Mouse (Mus musculus) megakaryocyte, adult 5-6 weeks (primary cell): Measurements from ENCODE around the gene Rai1. TPM values are rescaled to one million over a fixed set of nuclear protein-coding genes. Genes with fewer than 3 reads are reported as not detected.

ENCODE experiments used
- ATAC-seq: 2 replicates; pipeline ENCODE4 v1.8.0; 2016; ENCODE audit warnings: mild to moderate bottlenecking, inconsistent platforms; ENCODE audit not compliant: poor library complexity, severe bottlenecking
- total RNA-seq, 2 experiments: library from RNA; stranded (forward) in 1 of 2; stranded (reverse) in 1 of 2; fragments of 153-499, 151-499 nt in 1 of 2; fragments of 221-1000, 200-1000 nt in 1 of 2; gene quantifications; 2 replicates each; pipeline versions ENCODE4 v1.2.3 to v1.2.4; 2015 to 2017

Gene Rai1
- total RNA-seq, 2 experiments from 2014 or later = 7.8 to 13.9 TPM

DNA sequence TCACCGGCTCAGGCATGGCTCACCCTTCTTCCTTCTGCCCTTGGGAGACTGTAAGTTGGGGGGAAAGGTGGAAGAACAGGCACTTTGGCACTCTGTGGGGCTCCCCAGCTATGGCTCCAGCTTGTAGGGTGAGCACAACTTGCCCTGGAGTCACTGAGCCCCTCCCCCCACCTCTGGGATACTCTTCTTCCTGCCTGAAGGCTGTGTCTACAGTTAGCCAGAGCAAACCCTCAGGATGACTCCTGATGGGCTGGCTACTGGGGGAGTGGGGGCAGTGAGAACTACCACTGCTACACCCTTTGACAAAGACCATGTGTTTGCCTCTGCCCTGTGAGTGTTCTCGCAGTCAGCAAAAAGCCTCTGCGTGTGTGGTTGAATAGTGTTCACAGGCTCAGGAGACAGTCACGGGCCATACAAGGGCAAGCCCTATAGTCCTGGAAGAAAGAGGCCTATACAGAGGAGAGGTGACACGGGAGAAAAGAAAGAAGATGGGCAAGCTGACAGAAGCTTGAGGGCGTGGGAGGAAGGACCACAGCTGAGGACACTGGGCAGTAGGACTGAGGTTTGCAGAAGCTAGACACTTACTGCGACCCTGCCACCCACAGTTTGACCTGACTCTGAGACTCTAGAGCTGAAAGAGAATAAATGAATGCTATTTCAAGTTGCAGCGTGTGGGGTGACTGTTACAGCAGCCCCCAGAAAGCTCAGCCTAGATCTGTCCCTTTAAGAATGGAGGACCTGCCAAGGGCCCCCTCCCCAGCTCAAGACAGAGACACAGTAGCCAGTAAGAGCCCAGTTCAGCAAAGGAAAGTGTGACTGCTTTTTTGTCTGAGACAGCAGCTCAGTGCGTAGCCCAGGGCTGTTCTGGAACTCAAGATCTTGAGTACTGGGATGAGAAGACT is 9.7 kb upstream of the Rai1 start:
- ATAC-seq = no peak

- peak; percentile 27; the same call in 1 of the 2 replicates for ATAC-seq
Measured at GRCm38 (mm10) chr11:60099555-60100186, 5.1 kb upstream of the Rai1 start.

DNA sequence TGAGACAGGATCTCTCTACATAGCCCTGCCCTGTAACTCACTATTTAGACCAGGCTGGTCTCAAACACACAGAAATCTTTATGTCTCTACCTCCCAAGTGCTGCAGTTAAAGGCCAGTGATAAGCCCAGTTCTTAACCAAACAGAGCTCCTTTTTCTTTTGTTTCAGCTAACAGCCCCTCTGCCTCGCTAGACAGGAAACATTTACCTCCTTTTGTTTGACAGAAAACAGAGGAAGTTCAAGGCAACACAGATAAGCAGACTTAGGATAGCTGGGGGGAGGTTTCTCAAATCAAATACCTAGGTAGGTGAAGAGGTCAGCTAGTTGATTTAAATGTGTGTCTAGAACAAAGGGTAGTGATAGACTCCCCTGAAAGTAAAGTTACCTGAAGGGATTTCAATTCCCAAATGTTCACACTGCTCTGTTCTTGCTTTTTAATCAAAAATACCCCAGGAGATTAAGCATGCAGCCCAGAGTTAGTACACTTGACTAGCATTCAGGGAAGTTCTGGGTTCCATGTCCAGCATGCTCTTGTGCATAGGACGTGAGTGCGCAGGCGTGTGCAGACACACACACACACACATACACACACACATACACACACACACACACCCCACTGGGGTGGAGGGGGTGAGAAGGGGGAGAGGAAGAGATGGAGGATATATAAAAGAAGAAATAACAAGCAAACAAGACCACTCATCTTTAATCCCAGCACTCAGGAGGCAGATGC is 3.8 kb upstream of the Rai1 start:
- ATAC-seq = no peak

DNA sequence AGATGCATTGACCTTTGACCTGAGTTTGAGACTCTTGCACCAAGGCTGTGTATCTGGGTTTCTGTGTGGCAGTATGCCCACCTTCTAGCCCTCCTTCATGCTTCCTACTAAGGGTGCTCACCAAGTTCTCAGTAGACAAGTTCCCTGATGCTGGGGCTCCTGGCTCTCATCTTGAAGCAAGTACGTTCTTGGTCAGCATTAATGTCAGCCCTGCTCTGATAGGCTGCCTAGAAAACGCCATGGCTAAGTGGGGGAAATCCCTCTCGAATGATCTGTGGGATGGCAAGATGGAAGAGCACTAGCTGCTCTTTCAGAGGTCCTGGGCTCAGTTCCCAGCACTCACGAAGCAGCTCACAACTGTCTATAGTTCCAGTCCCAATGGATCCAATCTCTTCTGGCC is 2.8 kb upstream of the Rai1 start:
- no peak for ATAC-seq

- ATAC-seq = no peak
Measured at GRCm38 (mm10) chr11:60102664-60103063, 2.1 kb upstream of the Rai1 start.

DNA sequence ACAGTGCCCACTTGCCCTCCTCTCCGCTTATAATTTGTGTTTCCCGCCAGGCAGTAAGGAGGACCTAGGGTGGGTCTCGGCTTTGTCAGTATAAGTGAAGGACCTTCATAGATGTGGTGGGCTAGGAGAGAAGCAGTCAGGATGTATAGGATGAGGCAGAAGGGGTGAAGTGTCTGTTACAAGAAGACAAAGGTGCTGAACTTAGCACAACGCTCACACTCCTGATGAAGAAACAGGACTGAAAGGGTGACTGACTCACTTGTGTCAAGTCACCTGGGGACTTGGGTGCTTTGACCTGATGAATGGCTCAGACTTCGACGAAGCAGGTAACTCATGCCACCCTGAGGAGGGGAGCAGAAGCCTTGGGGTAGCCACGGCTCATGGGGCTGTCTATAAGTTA is 1.2 kb upstream of the Rai1 start:
- no peak for ATAC-seq

GRCm38 (mm10) chr11:60105593-60106542 is 1.1 kb downstream of the Rai1 start:
- peak; percentile 53 for ATAC-seq

GRCm38 (mm10) chr11:60106543-60107110 is 1.8 kb downstream of the Rai1 start:
- no peak for ATAC-seq

GRCm38 (mm10) chr11:60107449-60107848 is 2.6 kb downstream of the Rai1 start:
- ATAC-seq = no peak

DNA sequence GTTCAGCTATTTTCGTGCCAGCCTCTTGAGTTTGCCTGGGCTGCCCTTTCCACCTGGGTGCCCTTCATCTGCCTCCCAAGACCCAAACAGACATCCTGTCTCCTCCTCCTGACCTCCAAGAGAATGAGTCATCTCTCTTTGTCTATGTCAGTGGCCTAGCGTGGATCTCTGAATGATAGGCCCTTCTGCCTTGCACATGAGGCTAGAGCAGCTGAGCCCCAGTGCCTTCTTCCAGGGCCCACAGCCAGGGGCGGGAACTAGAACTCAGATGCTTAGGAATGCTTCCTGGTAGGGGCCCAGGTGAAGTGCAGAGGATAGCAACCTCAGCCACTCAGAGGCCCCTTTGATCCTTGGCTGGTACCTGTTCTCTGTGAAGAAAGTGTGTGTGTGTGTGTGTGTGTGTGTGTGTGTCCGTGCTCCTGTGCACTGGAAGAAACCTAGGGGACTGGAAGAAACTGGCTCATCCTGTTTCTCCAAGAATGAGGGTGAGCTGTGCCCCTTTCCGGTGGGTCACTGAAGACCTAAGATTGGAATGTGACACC is 3.9 kb downstream of the Rai1 start:
- ATAC-seq = no peak

DNA sequence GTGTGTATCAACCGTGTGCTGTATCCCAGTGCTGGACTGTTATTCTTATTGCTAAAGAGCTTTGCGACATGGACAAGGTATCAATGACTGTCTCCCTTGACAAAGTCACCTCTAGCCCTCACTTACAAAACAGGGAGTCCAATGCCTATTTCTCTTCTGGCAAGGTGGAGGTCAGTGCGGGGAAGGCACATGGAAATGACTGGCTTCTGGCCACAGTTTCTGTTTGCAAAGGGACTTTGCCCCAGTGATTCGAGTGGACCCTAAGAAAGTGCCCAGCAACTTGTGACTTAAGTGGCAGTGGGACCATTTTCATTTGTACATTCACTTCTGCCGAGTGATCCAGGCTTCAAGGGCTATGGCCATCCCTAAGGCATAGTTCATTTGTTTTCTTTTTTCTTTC is 5.6 kb downstream of the Rai1 start:
- no peak for ATAC-seq

DNA sequence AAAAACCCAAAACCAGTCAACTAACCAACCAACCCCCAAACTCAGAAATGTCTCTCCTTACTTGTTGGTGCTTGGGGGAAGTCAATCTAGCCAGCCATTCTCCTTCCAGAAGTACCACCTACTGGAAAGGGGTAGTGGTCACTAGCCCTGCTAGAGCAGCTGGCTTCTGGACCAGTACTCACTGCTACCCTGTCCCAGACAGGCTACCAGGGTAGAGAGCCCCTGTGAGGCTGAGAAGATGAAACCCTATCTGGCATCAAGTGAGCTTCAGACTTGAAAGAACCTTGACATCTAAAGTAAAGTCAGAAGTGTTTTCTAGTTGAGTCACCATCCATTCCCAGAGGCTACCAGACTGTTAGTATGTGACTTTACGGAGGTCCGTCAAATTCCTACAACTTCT is 6.8 kb downstream of the Rai1 start:
- no peak for ATAC-seq

GRCm38 (mm10) chr11:60113624-60114023 is 8.8 kb downstream of the Rai1 start:
- ATAC-seq = no peak

- peak; percentile 22 for ATAC-seq
Measured at GRCm38 (mm10) chr11:60114296-60115023, 9.6 kb downstream of the Rai1 start.

GRCm38 (mm10) chr11:60115024-60115538 is 10.3 kb downstream of the Rai1 start:
- peak; percentile 93 for ATAC-seq

GRCm38 (mm10) chr11:60115638-60116276 is 10.9 kb downstream of the Rai1 start:
- ATAC-seq = peak; percentile 13

DNA sequence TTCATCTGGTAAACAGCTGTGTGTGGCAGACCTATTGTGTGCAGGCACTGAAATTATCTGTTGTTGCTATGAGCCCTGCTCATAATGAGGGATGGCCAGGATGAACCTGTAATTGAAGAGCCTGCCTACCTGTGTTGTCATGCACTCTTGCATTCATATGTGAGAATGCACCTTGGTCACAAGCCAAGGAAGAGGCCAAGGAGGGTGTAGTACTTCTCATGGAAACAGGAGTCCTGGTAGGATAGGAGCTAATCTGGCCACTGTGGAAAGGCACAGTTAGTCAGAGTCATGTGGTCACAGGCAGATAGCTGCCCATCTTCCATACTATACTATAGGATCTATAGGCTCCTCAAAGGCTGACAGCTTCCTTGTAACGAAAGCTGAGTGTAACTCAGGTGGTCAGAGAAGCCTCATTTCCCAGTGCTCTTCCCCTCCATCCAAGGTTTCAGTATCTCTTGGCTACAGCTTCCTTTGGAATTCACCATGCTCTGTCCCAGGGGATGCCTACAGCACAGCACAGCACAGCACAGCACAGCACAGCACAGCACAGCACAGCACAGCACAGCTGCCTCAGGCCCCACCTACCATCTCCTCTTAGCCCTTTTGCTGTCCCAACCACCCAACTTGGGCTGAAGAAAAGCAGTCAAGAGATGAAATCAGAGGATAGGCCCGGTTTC is 15.9 kb downstream of the Rai1 start:
- ATAC-seq = no peak

- ATAC-seq = no peak
Measured at GRCm38 (mm10) chr11:60122611-60123010, 17.8 kb downstream of the Rai1 start.
